Mouse (Mus musculus): ENCODE measurements around the gene Atg5. TPM values are rescaled to one million over a fixed set of nuclear protein-coding genes. Genes with fewer than 3 reads are reported as not detected.

Atg5 gene
- polyA plus RNA-seq, 1 experiment from 2014 or later: 39.2 TPM

GRCm38 (mm10) chr10:44353467-44353866 lies 85.3 kb downstream of the Atg5 start:
- Histone ChIP-seq H3K27me3 (replicated peaks; ENCODE audit: insufficient read depth, low read length) (no peaks in the 10 kb centered on the region), H3K4me2 (replicated peaks; ENCODE audit: low read depth, low read length) (no peak overlapping the region), H3K9me3 (ENCODE audit: low read length) (no peaks in the 10 kb centered on the region), H3K4me3 (ENCODE audit: low read depth, low read length) (no peak overlapping the region), H3K9ac (replicated peaks; ENCODE audit: low read depth) (no peak overlapping the region), H3K36me3 (ENCODE audit: insufficient read depth, low read length) (no peaks in the 10 kb centered on the region), H3K4me1 (ENCODE audit: insufficient read depth, low read depth, low read length) (no peaks in the 10 kb centered on the region), H3K27ac (ENCODE audit: low read length) (no peak overlapping the region)
- 61% methylated on average over 4 of the region's 4 CpGs for WGBS
- ATAC-seq: no peak
- TF ChIP-seq CTCF (IDR thresholded peaks at IDR 0.05) (no peak), EP300 (IDR thresholded peaks at IDR 0.05) (no peak)
- no peak for DNase-seq (ENCODE audit: low spot score)

GRCm38 (mm10) chr10:44354393-44354792 lies 86.2 kb downstream of the Atg5 start:
- WGBS: 68% methylated on average over 10 of the region's 10 CpGs

DNA sequence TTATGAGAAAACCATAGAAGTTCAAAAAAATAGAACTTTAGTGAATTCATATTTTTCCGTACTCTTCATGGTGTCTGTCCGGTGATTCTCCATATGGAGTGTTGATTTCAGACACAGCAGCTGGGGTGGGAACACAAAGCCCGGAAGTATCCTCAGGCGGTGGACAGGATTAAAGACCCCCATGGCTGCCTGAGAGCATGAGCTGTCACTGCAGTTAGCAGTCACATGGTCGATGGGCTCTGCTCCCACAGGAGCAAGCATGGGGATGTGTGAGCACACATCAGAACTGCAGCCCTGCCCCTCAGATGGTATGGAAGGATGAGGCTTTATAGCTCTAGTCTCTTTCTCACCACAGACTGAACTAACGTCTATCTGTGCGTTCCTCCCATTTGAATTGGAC lies 87.1 kb downstream of the Atg5 start:
- DNase-seq (ENCODE audit: low spot score) (no peak), ATAC-seq (no peak)

More at GRCm38 (mm10) chr10:44354393-44354792, 86.2 kb downstream of the Atg5 start:
- no peaks in the 10 kb centered on the region for H3K9me3 ChIP-seq (ENCODE audit: low read length)
- no peak for TF ChIP-seq EP300 (IDR thresholded peaks at IDR 0.05)
- no peak for TF ChIP-seq CTCF (IDR thresholded peaks at IDR 0.05)
- no peaks in the 10 kb centered on the region for H3K36me3 ChIP-seq (ENCODE audit: insufficient read depth, low read length)
- ATAC-seq (no peak), DNase-seq (ENCODE audit: low spot score) (no peak)
- H3K27ac ChIP-seq (ENCODE audit: low read length): no peak overlapping the region
- H3K4me3 ChIP-seq (ENCODE audit: low read depth, low read length): no peak overlapping the region
- H3K9ac ChIP-seq (replicated peaks; ENCODE audit: low read depth): no peak overlapping the region
- H3K4me1 ChIP-seq (ENCODE audit: insufficient read depth, low read depth, low read length): no peaks in the 10 kb centered on the region
- H3K27me3 ChIP-seq (replicated peaks; ENCODE audit: insufficient read depth, low read length): no peaks in the 10 kb centered on the region
- H3K4me2 ChIP-seq (replicated peaks; ENCODE audit: low read depth, low read length): no peak overlapping the region

GRCm38 (mm10) chr10:44356625-44357024 lies 88.5 kb downstream of the Atg5 start:
- TF ChIP-seq CTCF (IDR thresholded peaks at IDR 0.05): no peak
- TF ChIP-seq EP300 (IDR thresholded peaks at IDR 0.05): no peak
- Histone ChIP-seq H3K27me3 (replicated peaks; ENCODE audit: insufficient read depth, low read length) (no peaks in the 10 kb centered on the region), H3K4me3 (ENCODE audit: low read depth, low read length) (no peak overlapping the region), H3K27ac (ENCODE audit: low read length) (no peak overlapping the region), H3K9ac (replicated peaks; ENCODE audit: low read depth) (no peak overlapping the region), H3K9me3 (ENCODE audit: low read length) (no peaks in the 10 kb centered on the region), H3K36me3 (ENCODE audit: insufficient read depth, low read length) (no peaks in the 10 kb centered on the region), H3K4me2 (replicated peaks; ENCODE audit: low read depth, low read length) (no peak overlapping the region), H3K4me1 (ENCODE audit: insufficient read depth, low read depth, low read length) (no peaks in the 10 kb centered on the region)
- ATAC-seq (no peak), DNase-seq (ENCODE audit: low spot score) (no peak)
- WGBS: 91% methylated on average over 5 of the region's 5 CpGs

More for the DNA sequence above, 87.1 kb downstream of the Atg5 start:
- H3K27me3 ChIP-seq (replicated peaks; ENCODE audit: insufficient read depth, low read length): no peaks in the 10 kb centered on the region
- H3K4me2 ChIP-seq (replicated peaks; ENCODE audit: low read depth, low read length): no peak overlapping the region
- TF ChIP-seq CTCF (IDR thresholded peaks at IDR 0.05): no peak
- no peaks in the 10 kb centered on the region for H3K36me3 ChIP-seq (ENCODE audit: insufficient read depth, low read length)
- WGBS: 74% methylated on average over 7 of the region's 7 CpGs
- no peak overlapping the region for H3K9ac ChIP-seq (replicated peaks; ENCODE audit: low read depth)
- no peaks in the 10 kb centered on the region for H3K9me3 ChIP-seq (ENCODE audit: low read length)
- H3K27ac ChIP-seq (ENCODE audit: low read length): no peak overlapping the region
- no peaks in the 10 kb centered on the region for H3K4me1 ChIP-seq (ENCODE audit: insufficient read depth, low read depth, low read length)
- H3K4me3 ChIP-seq (ENCODE audit: low read depth, low read length): no peak overlapping the region

DNA sequence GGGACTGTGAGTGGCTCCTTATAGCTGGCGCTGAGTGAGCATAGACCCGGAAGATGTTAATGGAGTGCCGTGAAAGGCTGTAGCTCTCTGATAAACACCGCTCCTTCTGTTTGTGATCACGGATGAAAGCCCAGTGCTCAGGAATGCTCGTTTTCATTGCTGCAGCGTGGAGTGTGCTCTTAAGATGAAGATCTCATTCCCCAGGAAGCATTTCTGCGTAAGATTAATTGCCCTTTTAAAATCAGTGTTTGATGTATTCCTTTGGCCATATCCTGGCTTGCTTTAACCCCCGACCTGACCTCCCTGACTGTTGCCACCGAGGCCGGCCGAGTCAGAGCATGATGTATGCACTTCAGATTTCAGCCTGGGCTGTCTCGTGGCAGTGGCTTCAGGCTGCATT lies 89.2 kb downstream of the Atg5 start:
- no peaks in the 10 kb centered on the region for H3K36me3 ChIP-seq (ENCODE audit: insufficient read depth, low read length)
- DNase-seq (ENCODE audit: low spot score): peak; percentile 53
- H3K27ac ChIP-seq (ENCODE audit: low read length): no peak overlapping the region
- no peak overlapping the region for H3K9ac ChIP-seq (replicated peaks; ENCODE audit: low read depth)
- WGBS: 11% methylated on average over 13 of the region's 13 CpGs
- H3K4me1 ChIP-seq (ENCODE audit: insufficient read depth, low read depth, low read length): no peaks in the 10 kb centered on the region
- TF ChIP-seq CTCF (IDR thresholded peaks at IDR 0.05) (no peak), EP300 (IDR thresholded peaks at IDR 0.05) (0 out of 2 replicates have a peak, but pooled peaks have one; percentile 14)
- no peaks in the 10 kb centered on the region for H3K9me3 ChIP-seq (ENCODE audit: low read length)
- peak; percentile 62 for ATAC-seq
- no peak overlapping the region for H3K4me3 ChIP-seq (ENCODE audit: low read depth, low read length)
- H3K4me2 ChIP-seq (replicated peaks; ENCODE audit: low read depth, low read length): no peak overlapping the region
- H3K27me3 ChIP-seq (replicated peaks; ENCODE audit: insufficient read depth, low read length): no peaks in the 10 kb centered on the region

- Histone ChIP-seq H3K36me3 (ENCODE audit: insufficient read depth, low read length) (no peaks in the 10 kb centered on the region), H3K4me3 (ENCODE audit: low read depth, low read length) (no peak overlapping the region), H3K4me2 (replicated peaks; ENCODE audit: low read depth, low read length) (no peak overlapping the region), H3K9me3 (ENCODE audit: low read length) (no peaks in the 10 kb centered on the region), H3K27ac (ENCODE audit: low read length) (no peak overlapping the region), H3K9ac (replicated peaks; ENCODE audit: low read depth) (no peak overlapping the region), H3K27me3 (replicated peaks; ENCODE audit: insufficient read depth, low read length) (no peaks in the 10 kb centered on the region), H3K4me1 (ENCODE audit: insufficient read depth, low read depth, low read length) (no peaks in the 10 kb centered on the region)
- WGBS: 81% methylated on average over 6 of the region's 6 CpGs
- ATAC-seq (no peak), DNase-seq (ENCODE audit: low spot score) (no peak)
- no peak for TF ChIP-seq EP300 (IDR thresholded peaks at IDR 0.05)
- no peak for TF ChIP-seq CTCF (IDR thresholded peaks at IDR 0.05)
Measured at GRCm38 (mm10) chr10:44358816-44359215, 90.7 kb downstream of the Atg5 start.

DNA sequence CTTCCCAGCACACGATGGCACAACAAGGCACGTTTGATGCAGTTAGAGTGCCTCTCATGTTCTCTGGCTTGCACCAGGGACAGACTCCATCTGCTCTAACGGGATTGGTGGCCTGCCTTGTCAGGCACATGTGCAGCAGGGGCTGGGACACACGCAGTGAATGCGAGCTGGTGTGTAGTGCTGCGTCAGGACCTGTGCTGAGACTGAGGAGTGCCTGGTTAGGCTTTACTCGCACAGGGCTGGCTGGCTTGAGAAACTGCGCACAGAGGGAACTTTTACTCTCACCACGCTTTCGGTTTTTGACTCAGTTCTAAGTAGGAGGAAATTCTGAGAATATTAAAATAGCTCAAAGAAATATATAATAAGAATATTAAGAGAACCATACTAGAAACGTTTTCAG lies 92.5 kb downstream of the Atg5 start:
- WGBS: 80% methylated on average over 11 of the region's 11 CpGs
- Histone ChIP-seq H3K27me3 (replicated peaks; ENCODE audit: insufficient read depth, low read length) (no peaks in the 10 kb centered on the region), H3K4me2 (replicated peaks; ENCODE audit: low read depth, low read length) (no peak overlapping the region), H3K9ac (replicated peaks; ENCODE audit: low read depth) (no peak overlapping the region), H3K4me1 (ENCODE audit: insufficient read depth, low read depth, low read length) (no peaks in the 10 kb centered on the region; the same call in 1 of the 2 replicates), H3K9me3 (ENCODE audit: low read length) (no peaks in the 10 kb centered on the region), H3K27ac (ENCODE audit: low read length) (no peak overlapping the region), H3K4me3 (ENCODE audit: low read depth, low read length) (no peak overlapping the region), H3K36me3 (ENCODE audit: insufficient read depth, low read length) (no peaks in the 10 kb centered on the region)
- no peak for DNase-seq (ENCODE audit: low spot score)
- TF ChIP-seq CTCF (IDR thresholded peaks at IDR 0.05) (no peak), EP300 (IDR thresholded peaks at IDR 0.05) (no peak)
- no peak for ATAC-seq

Data from lung, postnatal 0 days (tissue).